Mouse (Mus musculus): ENCODE measurements at regions not wholly inside any gene's neighbourhood (a gene's known extent, or its start where the extent isn't known, plus 50 kb on each side); places are given as distances from the start of the nearest gene placed in this dataset.
A peak's percentile ranks its signal among the peaks of the same experiment; 100 is the strongest.
"Not testable (repeated sequence)": the region's sequence is repeated elsewhere in the genome, so short reads cannot be mapped to it uniquely, and the experiment has no call there.

- DNase-seq = no peak
These were observed 187.5 kb upstream of the Plcz1 start for GRCm38 (mm10) chr6:140228741-140229140.

DNA sequence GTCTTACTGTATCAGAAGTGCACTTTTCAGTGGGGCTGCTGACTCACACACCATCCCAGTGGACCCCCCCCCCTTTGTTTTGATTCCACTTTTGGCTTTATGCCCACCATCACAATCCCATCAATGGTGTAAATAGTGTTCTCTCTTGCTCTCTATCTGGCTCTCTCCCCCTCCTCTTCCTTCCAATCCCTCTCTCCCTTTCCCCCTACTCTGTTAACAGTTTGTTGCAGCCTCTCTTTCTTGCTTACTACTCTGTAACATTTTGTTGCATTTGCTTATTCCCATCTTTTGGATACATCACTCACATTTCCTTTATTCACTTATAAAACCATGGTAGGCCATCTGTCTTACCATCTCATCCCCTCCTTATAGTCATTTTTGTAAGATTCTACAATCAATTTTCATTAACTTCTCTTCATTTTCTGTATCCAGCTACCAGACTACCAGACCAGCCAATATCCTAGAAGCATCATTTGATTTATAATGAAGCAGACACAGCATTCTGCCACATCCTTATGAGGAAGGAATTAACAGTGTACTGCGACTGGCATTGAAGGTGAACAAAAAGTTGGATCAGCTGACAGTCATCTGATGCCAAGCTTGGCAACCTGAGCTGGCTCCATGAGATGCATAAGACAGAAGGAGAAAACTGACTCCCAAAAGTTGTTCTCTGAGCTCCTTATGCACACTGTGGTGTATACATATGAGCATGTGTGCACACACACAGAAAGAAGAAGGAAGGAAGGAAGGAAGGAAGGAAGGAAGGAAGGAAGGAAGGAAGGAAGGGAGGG is 181.5 kb upstream of the Plcz1 start:
- no peak for DNase-seq

DNA sequence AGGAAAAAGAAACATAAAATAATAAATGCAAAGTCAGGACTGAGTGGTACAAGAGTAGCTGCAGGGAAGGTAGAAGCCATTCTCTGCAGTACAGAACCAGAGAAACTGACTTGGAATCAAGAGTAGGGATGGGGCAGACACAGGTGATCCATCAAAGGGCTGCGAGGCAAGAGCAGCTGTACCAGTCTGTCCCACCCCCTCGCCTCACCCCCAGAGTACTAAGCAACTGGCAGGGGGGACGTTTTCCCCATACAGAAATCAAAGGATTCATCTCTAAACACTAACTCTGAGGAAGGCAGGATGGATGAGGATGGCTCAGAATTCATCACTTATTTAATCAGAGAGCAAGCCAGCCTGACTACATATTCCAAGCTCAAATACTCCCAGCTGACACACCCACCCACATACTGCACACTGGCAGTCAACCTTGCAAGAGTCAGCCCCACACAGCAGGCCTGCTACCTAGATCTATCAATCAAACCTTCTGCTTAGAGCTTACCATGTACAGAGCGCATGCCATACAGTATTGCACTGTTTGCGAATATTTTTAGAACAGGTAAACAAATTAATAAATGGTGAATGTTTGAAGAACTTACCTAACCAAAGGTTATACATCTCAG is 180.5 kb upstream of the Plcz1 start:
- DNase-seq = no peak

- DNase-seq = no peak
These were observed 177.5 kb upstream of the Plcz1 start for GRCm38 (mm10) chr6:140218789-140219188.

DNA sequence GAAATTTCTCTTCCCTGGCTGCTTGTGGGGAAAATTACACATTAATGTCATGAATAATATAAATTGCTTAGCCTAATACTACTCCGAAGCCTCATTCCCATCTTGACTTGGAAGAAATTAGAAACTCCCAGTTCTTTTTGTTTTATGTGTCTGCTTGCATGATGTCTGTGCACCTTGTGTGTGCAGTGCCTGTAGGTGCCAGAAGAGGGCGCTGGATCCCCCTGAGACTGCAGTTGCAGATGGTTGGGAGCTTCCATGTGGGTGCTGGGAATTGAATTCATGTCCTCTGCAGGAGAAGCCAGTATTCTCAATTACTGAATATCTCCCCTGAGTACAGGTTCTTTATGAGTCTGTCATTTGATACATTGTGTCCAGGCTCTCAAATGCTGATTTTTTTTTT is 171.1 kb upstream of the Plcz1 start:
- DNase-seq = no peak

DNA sequence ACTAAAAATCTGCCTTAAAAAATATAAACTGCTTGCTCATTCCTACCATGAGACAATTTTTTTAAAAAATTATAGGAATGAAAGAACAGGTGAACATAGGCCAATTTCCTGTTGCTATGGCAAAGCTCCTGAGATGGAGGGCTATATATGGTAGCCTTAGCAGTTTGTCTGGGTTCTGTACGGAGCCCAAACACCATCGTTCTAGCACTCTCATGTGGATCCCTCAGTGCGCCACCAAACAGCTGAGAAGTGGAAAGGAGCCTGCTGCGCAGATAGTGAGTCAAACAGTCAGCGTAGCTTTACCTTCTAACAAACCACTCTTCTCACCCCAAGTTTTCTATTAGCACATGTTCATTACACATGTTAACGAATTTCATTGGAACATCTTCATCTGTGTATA is 168.9 kb upstream of the Plcz1 start:
- DNase-seq = no peak

GRCm38 (mm10) chr6:140209083-140209482 is 167.8 kb upstream of the Plcz1 start:
- DNase-seq = no peak

- DNase-seq = peak; percentile 80
These were observed 167.1 kb upstream of the Plcz1 start for GRCm38 (mm10) chr6:140208375-140208774.

- not testable (repeated sequence) for DNase-seq
These were observed 165.4 kb upstream of the Plcz1 start for GRCm38 (mm10) chr6:140206676-140207075.

DNA sequence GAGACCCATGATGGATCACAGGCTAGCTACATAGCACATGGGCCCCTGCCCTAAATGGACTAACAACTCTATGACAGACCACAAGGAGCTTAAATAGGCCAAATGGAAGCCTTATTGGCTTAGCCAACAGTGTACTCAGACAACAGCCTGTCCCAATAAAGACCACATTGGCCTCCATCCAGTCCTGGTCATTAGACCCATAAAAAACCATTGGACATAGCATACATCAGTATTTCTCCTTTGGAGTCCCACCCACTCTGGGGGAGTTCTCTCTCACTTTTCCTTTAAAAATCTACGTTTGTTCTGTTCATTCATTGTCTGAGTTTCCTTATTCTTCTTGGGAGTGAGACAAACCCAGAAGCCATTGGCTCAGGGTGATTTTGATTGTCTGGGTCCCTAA is 160.1 kb upstream of the Plcz1 start:
- no peak for DNase-seq

DNA sequence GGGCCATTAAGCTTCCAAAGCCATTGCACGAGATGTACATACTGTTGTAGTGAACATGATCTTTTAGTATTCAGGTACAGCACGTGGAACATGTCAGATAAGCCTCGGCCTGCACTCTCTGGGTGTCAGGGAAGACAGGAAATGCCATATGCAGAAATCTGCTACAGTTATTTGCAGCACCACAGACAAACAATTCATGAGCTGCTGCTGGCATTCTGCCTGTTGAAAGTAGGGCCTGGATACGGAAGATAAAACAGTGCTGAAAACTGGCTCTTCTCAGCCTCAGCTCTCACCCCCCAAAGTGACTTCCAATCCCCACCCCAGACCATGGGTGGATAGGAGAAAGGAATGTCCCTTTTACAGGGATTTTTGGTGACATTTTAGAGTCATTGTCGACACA is 159.1 kb upstream of the Plcz1 start:
- no peak for DNase-seq

- no peak for DNase-seq
These were observed 156.8 kb upstream of the Plcz1 start for GRCm38 (mm10) chr6:140198036-140198435.

- no peak for DNase-seq
These were observed 155.9 kb upstream of the Plcz1 start for GRCm38 (mm10) chr6:140197113-140197675.

GRCm38 (mm10) chr6:140194276-140194675 is 153.0 kb upstream of the Plcz1 start:
- DNase-seq = no peak

GRCm38 (mm10) chr6:140193084-140193939 is 152.1 kb upstream of the Plcz1 start:
- no peak for DNase-seq

DNA sequence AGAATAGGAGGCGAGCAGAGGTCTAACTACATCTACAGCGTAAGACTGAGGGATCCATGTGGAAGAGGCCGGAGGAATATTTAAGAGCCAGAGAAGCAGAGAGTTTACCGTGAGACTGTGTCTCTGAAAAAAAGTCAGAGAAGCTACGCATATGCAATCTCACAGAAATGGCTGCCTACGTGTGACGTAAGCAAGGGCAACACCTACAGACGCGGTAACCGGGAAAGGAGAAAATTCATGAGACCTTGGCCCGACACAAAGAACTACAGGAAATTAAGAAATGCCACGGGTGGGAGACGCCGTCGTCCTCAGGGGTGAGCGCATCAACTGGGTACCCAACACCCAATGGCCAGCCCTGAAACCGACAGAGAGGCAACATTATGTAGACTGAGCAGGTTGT is 151.3 kb upstream of the Plcz1 start:
- no peak for DNase-seq

GRCm38 (mm10) chr6:140191341-140191740 is 150.1 kb upstream of the Plcz1 start:
- DNase-seq = no peak

- no peak for DNase-seq
These were observed 148.3 kb upstream of the Plcz1 start for GRCm38 (mm10) chr6:140189601-140190000.

GRCm38 (mm10) chr6:140187733-140188132 is 146.5 kb upstream of the Plcz1 start:
- DNase-seq = no peak

GRCm38 (mm10) chr6:140187106-140187505 is 145.8 kb upstream of the Plcz1 start:
- no peak for DNase-seq

DNA sequence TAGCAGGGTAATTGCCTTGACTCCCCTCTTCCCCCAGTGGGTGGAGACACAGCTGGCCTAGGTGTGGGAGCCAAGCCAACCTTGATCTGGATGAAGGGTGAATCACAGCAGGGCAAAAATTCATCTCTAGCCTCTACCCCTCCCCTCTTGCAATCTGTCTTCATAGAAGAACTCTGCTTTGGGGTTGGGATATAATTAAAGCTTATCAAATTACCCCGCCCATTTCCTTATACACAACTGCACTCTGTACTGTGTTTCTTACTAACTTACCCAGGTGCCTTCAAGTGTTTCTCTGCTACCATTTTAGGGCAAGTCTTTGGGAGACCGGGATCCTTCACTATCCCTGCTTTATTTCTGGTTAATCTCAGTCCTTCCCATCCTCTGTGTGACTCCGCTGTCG is 138.7 kb upstream of the Plcz1 start:
- no peak for DNase-seq

GRCm38 (mm10) chr6:140178425-140179193 is 137.4 kb upstream of the Plcz1 start:
- no peak for DNase-seq

Data from adrenal gland, adult 2 months (tissue).